Mouse (Mus musculus) CD4-positive, CD25-positive, alpha-beta regulatory T cell, adult 4 months (primary cell): ENCODE measurements at regions not wholly inside any gene's neighbourhood (a gene's known extent, or its start where the extent isn't known, plus 50 kb on each side); places are given as distances from the start of the nearest gene placed in this dataset.
A peak's percentile ranks its signal among the peaks of the same experiment; 100 is the strongest.

ENCODE experiments used
- ATAC-seq: one replicate; pipeline ENCODE4 v1.8.0; 2017

GRCm38 (mm10) chr4:33798654-33799053 lies 125.7 kb upstream of the Cnr1 start:
- no peak for ATAC-seq

DNA sequence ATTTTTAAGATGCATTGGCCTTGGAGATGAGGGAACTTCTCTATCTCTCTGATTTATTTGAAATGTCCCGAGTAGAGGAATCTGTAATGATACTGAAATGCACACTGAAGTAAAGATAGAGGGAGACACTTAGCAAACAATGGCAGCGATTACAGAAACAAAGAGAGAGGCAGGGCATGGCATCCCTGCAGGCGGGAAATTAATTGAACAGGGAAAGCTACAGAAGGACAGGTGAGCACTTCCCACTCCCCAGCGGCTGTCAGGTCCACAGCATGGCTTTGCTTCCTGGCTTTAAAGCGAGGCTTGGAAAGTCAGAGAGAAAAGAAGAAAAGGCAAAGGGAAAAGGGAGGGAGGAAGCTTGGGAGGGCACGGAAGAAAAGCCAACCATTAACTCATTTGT lies 125.3 kb upstream of the Cnr1 start:
- ATAC-seq: no peak

GRCm38 (mm10) chr4:33799831-33800230 lies 124.6 kb upstream of the Cnr1 start:
- ATAC-seq: no peak

DNA sequence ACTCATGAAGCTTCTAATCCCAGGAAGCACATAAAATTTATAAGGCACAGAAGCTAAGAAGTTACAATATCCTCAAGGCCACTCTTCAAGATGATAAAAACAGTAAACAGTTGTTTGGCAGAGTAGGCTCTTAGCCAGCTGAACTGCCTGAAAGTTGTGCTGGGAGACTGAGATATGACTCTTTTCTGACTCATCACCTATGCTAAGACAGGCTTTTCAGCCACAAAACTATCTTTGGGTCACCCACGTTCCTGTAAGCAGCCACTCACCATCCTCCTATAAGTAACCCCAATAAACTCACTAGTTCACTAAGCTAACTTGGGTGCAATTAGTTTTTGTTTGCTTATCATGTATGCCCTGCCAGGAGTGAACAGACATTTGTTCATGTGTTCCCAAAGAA lies 112.1 kb upstream of the Cnr1 start:
- no peak for ATAC-seq

DNA sequence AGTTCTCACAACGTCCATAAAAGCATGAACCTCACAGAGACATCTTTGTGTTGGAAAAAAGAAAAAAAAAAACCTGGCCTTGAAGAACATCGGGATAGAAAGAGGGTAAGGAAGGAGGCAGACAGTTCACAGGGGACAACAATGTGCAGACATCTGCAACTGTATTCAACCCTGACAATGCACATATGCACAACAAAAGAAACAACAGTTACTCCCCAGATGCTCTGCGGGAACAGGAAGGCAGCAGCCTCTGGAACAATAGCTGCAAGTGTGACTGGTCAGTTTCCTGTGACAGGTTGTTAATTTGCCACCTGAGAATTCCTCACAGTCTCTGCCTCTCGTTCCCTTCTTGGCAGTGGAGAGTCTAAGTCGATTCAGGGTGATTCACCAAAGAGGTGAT lies 100.5 kb upstream of the Cnr1 start:
- ATAC-seq: no peak

DNA sequence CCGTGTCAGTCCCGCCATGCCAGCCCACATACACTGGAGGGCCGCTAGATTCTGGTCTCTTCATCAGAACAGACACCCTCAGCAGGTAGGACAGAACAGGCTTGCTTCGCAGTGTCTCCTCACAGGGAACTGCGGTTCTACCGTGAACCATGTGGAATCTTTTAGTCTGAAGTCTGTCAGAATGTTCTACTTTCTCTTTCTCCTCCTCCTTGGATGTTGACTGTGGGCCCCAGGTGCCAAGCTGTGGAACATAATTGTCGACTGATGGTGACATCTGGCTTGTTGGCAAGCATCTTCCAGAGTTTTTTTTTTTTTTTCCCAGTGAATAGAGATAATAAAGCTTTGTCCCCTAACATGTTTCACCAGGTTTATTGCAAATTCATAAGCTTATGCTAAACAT lies 91.3 kb upstream of the Cnr1 start:
- ATAC-seq: no peak

DNA sequence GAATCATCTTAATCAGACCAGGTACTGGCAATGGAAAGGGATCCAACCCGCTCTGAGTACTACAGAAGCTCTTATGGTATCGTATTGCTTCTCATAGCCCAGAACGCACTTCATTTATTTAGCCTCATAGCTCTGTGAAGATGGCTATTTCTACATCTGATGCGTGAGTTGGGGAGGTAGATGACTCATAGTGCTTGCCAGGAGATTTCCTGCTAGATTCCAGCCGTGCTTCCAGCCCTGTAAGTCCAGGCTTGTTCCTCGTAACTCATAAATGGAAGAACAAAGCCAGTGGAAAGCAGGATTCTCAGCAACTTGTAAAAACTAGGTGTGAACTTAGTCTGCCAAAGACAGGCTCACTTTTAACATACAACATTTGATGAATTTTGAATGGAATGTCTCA lies 86.0 kb upstream of the Cnr1 start:
- no peak for ATAC-seq

DNA sequence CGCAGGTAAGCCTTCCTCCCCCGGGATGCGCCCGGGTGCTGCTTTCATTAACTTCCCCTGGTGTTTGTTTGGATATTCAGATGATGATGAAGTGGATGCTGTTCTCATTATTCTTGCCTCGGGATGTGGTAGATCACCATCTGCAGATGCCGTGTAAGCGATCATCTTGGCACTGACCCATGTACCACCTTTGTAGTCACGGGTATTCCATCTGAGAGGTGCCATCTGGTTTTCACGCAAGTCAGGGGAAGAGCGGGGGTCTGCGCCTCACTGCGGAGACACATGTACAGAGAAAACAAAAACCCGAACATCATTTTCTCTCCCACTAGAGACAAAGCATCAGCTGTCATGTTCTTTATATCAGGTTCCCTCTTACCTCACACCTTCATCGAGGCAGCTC lies 84.3 kb upstream of the Cnr1 start:
- no peak for ATAC-seq

GRCm38 (mm10) chr4:33845611-33846395 lies 78.6 kb upstream of the Cnr1 start:
- no peak for ATAC-seq

GRCm38 (mm10) chr4:33850249-33850648 lies 74.1 kb upstream of the Cnr1 start:
- no peak for ATAC-seq

- ATAC-seq: no peak
Measured at GRCm38 (mm10) chr4:33852294-33852693, 72.1 kb upstream of the Cnr1 start.

DNA sequence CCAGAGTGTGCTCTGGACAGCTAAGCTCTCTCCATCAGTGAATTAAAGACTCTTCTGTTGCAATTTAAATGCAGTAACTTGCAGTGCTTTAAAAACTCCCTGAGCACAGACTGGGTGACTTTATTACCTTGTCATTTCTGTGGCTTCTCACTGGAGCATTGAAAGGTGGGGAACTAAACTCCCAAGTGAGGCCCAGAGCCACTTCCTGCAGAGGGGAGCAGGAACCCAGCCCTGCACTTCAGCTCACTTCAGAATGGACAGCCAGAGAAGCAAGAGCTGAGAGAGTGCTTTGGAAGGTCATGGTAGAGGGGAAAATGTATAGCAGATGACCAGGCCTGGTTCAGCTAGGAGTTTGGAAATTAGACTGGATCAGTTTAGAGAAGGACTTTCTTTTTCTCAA lies 69.3 kb upstream of the Cnr1 start:
- no peak for ATAC-seq

DNA sequence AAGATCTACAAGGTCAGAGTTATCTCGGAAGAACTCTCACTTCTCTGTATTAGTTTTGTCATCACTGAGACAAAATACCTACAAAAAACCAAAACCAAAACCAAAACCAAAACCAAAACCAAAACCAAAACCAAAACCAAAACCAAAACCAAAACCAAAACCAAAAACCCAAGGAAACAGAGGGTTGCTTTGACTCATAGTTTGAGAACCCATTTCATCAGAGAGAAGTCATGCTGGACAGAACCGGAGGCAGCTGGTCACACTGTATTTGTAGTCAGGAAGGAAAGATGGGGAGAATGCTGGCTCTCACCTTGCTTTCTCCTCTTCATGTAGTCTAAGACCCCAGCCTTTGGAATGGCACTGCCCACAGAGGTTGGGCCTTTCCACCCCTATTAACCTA lies 57.3 kb upstream of the Cnr1 start:
- ATAC-seq: peak; percentile 49

- ATAC-seq: no peak
Measured at GRCm38 (mm10) chr4:33869317-33869716, 55.1 kb upstream of the Cnr1 start.
